Mouse (Mus musculus): ENCODE measurements around the gene Gstz1.
"Not testable (repeated sequence)": the region's sequence is repeated elsewhere in the genome, so short reads cannot be mapped to it uniquely, and the experiment has no call there.

The Gstz1 gene

DNA sequence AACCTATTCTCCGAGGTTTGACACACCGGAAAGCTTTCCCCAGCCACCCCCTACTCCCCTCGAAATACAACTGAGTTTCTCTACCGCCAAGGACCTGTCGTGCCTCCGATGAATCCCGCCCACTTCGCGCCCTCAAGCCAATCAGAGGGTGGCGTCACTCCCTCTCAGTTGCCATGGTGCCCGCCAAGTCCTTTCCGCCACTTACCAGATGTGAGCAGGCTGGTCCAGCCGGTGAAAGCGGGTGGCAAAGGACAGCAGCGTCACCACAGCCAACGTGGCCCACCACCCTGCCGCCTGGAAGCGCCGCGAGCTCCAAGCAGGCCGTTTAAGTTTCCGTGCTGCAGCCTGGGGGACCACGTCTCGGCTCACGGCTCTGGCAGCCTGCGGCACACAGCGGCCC is at the start of gene Gstz1:
Gene Gstz1 (plus strand): TSS at position 200 of the 400 bp plus-strand sequence.
- peak; percentile 73 for DNase-seq (ENCODE audit: low spot score)

GRCm38 (mm10) chr12:87100331-87100730 is 46.6 kb upstream of the Gstz1 start:
- no peak for DNase-seq (ENCODE audit: low spot score)

DNA sequence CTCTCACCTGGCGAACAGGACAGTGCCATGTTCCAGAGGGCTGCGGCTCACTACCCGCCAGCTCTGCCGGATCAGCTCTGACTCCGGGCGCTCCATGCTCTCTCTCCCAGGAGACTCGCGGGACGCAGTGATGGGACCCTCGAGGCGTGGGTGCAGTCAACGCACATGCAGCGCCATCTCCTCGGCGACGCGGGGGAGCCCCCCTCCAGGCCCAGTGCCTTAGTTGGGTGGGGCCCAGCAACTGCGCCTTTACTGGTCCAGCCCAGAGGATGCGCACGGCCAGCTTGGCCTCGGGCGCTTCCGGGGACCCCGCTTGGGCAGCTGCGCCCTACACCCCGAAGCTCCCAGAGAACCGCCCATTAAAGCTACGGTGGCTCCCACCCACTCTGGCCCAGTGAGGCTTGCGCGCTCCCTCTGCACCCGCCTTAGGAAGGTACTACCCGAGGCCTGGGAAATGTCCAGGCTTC is 44.8 kb upstream of the Gstz1 start, which contains the start of gene Ngb:
Gene Ngb (minus strand): TSS at position 375 of the 467 bp plus-strand sequence.
- no peak for DNase-seq (ENCODE audit: low spot score)

- no peak for DNase-seq (ENCODE audit: low spot score)
These were observed 43.5 kb upstream of the Gstz1 start for GRCm38 (mm10) chr12:87103471-87103870.

GRCm38 (mm10) chr12:87104796-87105195 is 42.2 kb upstream of the Gstz1 start:
- DNase-seq (ENCODE audit: low spot score), result no peak

DNA sequence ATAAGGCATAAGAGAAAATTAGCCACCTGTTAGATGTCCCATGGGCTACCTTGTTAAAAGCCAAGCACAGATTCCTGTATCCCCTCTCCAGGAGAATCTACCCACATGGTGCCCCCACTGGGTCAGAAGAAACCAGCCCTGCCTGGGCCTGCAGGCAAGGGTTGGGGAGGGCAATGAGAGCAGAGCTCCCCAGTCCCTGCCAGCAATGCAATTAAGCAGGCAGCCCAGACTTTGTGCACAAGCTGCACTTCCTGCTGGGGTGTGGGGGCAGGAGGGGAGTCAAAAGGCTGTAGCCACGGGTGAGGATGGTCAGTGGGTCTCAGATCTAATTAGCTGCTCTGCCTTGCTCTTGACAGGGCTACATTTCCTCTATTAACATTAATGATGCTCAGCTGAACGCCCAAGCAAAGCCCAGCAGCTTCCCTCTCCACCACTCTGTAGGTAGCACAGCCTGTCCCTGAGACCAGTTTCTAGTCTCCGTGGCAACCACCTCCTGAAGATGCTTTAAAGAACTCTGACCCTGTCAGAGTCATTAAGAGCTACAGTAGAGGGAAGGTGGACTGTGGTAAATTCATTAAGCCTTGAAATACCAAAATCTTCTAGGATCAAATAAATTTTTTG is 39.5 kb upstream of the Gstz1 start:
- DNase-seq (ENCODE audit: low spot score), result no peak

GRCm38 (mm10) chr12:87121918-87122589 is 24.9 kb upstream of the Gstz1 start:
- no peak for DNase-seq (ENCODE audit: low spot score)

DNA sequence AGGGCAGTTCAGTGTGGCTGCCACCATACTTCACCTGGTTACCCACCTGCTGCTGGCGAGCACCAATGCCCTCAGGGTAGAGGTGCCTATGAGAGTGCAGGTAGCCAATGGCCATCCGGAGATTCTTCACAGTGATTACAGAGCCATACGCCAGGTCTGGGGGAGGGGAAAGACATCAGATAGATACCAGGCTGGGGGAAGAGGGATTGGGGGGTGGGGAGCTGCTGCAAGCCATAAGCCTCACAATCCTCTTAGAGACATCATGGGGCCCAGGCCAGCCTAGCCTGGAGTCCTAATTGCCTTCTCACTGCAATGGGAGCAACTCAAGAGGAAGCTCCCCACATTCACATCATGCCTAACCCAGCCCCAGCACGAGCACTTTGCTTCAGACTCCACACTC is 19.7 kb upstream of the Gstz1 start:
- no peak for DNase-seq (ENCODE audit: low spot score)

DNA sequence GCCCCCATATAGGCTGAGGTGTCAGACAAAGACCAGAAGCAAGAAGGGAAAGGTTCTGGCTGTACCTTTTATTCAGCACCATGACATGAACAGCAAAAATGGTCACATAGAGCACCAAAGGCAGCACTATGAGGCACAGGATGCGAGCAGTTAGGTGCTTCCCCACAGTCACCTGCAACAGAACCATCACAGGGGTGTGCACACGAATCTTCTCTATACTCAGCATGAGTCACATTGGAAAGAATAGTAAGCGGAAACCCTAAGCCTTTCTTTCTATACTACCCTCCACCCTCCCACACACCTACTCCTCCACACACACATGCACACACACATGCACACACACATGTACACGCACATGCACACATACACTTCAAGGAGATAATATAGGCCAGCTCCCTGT is 16.7 kb upstream of the Gstz1 start:
- no peak for DNase-seq (ENCODE audit: low spot score)

DNA sequence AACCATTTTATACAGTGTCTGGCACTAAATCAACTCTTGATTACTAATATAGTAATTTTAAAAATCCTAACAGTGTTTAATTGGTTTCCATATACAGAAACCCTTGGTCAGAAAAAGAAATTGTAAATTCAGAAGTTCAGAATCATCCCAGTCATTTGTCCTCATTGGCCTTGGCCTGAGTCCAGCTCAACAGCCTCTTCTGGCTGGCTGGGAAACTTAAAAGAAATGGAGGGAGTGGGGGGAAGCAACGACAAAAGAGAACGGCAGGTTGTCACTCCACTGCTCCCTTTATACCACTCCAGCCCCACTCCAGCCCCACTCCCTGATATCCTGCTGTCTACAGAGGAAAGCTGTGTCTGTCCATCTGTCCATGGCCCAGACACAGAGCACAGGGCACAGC is 15.8 kb upstream of the Gstz1 start:
- DNase-seq (ENCODE audit: low spot score), result no peak

DNA sequence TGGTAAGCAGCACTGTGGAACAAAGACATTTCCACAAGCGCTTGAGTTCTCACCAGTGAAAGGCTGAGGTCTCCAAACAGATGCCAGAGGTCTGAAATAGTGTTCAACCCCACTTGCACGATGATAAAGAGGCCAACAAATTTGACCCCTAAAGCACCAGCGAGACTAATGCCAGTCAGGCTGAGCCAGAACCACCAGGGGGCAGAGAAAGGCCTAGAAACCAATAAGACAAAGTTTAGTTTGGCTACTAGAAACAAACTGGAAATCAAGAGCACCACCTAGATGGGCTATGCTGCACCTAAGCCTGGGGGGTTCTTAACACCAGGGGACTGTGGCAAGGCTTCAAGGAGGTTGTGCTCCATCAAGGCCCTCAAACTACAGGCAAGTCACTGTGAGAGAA is 15.3 kb upstream of the Gstz1 start:
- peak; percentile 9 for DNase-seq (ENCODE audit: low spot score)

DNA sequence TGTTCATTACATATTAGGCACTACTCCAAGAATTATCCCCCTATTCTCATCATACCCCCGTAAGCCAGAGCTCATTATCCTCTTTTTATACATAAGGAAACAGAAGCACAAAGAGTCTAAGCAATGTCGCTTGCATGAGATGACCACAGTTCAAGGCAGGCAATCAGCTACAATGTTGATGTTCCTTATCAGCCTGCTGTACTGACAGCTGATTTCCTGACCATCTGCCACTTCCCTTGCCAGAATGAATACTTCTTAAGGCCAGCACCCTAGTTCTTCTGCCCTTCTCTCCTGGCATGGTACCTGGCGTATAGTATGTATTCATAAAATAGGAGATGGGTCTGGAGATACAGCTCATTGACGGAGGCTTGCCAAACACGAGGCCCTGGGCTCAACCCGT is 14.8 kb upstream of the Gstz1 start:
- DNase-seq (ENCODE audit: low spot score), result no peak

DNA sequence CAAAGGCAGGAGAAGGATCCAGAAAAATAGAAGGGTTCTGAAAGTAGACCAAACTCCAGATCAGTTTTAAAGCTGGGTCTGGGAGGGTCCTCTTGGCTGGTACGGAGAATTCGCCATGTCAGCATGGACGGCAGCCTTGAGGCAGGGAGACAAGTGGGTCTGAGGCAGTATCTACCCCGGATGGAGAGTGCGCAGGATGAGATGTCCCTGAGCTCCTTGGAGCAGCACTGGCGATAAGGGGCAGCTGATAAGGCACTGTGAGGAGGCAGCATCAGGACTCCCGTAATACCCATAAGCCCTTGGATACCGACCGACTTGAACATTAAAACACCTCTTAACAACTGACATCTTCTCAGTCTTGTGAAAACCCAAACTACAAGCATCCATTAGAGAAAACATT is 14.2 kb upstream of the Gstz1 start:
- no peak for DNase-seq (ENCODE audit: low spot score)

DNA sequence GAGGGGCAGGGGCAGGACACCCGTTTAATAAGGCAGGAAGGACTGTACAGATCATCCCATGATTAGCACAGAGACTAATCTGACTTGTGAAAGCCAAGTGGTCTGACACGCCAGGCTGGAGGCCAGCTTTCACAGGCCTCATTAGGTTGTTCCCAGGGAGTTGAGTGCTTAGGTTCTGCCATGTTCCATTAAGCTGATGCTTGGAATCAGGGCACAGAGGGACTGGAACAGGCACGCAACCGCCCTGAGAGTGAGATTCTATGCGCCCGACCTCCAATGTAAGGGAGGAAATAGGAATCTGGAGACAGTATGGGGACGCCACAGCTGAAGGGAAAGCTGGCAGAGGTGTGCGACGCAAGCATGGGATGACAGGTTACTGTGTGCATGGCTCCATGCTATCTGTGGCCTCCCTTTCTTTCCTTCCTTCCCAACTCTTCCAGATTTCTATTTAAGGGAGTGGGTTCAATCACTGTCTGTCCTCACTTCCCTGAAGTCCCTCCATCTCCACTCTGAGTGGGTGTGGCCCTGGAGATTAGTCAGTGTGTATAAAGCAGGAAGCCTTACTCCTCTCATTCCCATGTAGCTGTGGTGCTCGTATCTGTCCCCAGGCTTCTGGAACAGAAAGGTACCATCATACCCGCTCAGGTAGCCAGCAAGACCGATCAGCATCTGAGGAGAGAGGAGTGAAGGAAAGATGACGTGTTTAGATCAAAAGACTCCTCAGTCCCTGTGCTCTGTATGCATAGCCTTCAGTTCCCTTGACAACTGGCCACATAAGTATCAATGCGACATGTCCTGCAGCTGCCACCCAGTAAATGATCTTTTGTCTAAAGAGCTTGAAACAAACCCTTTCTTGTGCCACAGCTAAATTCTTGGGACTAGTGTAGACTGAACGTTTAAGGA is 9.3 kb upstream of the Gstz1 start:
- DNase-seq (ENCODE audit: low spot score), result no peak

GRCm38 (mm10) chr12:87138342-87138701 is 8.6 kb upstream of the Gstz1 start:
- DNase-seq (ENCODE audit: low spot score), result no peak

GRCm38 (mm10) chr12:87138768-87139167 is 8.2 kb upstream of the Gstz1 start:
- DNase-seq (ENCODE audit: low spot score), result no peak

- no peak for DNase-seq (ENCODE audit: low spot score)
These were observed 4.8 kb upstream of the Gstz1 start for GRCm38 (mm10) chr12:87142156-87142555.

DNA sequence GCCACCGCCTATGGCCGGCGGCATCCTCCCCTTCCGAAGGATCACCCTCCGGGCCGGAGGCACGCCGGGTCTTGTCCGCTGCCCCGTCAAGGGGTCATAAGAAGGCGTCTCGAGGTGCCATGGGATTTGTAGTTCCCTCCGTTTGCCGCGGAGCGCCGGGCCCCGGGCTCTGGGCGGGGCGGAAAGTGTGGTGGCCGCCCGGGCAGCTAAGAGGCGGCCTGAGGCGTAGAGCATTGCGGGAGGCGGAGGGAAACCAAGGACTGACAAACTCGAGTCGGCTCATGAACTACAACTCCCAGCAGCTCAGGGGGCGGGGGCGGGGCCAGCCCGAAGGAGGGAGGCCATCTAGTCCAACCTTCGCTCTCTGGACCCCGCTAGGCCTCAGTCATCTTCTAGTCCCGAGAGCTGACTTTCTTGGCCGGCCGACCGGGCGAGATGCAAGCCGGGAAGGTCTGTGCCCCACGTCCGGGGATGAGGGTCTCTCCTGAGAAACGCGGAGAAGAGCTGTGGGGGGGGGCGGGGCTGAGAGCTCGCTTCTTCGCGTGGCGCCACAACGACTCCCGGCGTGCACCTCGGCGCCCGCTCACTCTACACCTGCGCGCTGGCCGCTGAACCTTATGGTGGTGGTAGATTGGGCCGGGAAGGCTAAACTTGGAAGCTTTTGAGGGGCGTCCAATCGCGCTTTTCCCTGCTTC is 577 bp downstream of the Gstz1 start, which contains the start of gene Pomt2:
Gene Pomt2 (minus strand): TSS at position 574 of the 695 bp plus-strand sequence.
- peak; percentile 82 for DNase-seq (ENCODE audit: low spot score)

DNA sequence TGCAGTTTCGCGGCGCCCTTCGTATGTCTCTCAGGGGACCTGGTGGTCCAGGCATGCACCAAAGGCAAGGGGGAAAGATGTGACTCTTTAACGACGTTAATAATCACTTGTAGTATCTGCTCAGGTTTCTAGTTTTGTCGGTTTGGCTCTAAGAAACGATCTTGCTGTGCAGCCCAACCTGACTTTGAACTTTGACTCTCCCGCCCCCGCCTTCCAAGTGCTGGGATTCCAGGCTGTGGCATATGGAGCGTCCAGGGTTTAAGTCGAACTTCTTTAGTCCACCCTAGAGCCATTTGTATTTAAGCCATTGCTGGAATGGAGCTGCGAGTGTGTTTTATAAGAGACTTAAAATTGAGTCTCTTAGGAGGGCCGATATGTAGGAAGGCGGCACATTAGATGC is 1.2 kb downstream of the Gstz1 start:
- no peak for DNase-seq (ENCODE audit: low spot score)

GRCm38 (mm10) chr12:87149471-87149870 is 2.5 kb downstream of the Gstz1 start:
- DNase-seq (ENCODE audit: low spot score), result no peak

GRCm38 (mm10) chr12:87154448-87154847 is 7.5 kb downstream of the Gstz1 start:
- DNase-seq (ENCODE audit: low spot score), result not testable (repeated sequence)

GRCm38 (mm10) chr12:87157361-87157760 is 10.4 kb downstream of the Gstz1 start:
- DNase-seq (ENCODE audit: low spot score), result no peak

Data from ovary, postnatal 14 days (tissue).